Mouse (Mus musculus) midbrain, embryonic 10.5 days (tissue): ENCODE measurements around the gene Map3k5. TPM values are rescaled to one million over a fixed set of nuclear protein-coding genes. Genes with fewer than 3 reads are reported as not detected.
"Not testable (repeated sequence)": the region's sequence is repeated elsewhere in the genome, so short reads cannot be mapped to it uniquely, and the experiment has no call there.

Experiments used
- DNase-seq: peaks from one replicate; pipeline ENCODE4 v3.0.0-alpha.2; 2017; ENCODE audit warnings: low spot score
- H3K27ac ChIP-seq: fragments of 300-500 bp; sonication (generic); replicated peaks from 2 replicates; pipeline ENCODE4 v1.5.1; 2016; ENCODE audit warnings: mild to moderate bottlenecking
- H3K27me3 ChIP-seq: fragments of 300-500 bp; sonication (generic); 2 replicates; pipeline ENCODE4 v1.6.1; 2016; ENCODE audit warnings: low read depth, mild to moderate bottlenecking; ENCODE audit not compliant: poor library complexity, severe bottlenecking
- H3K36me3 ChIP-seq: fragments of 300-500 bp; sonication (generic); 2 replicates; pipeline ENCODE4 v1.6.1; 2016; ENCODE audit warnings: mild to moderate bottlenecking, moderate library complexity
- H3K4me1 ChIP-seq: fragments of 300-500 bp; sonication (generic); 2 replicates; pipeline ENCODE4 v1.6.1; 2016
- H3K4me3 ChIP-seq: fragments of 300-500 bp; sonication (generic); 2 replicates; pipeline ENCODE4 v1.5.1; 2016; ENCODE audit warnings: mild to moderate bottlenecking, moderate library complexity
- H3K9me3 ChIP-seq: fragments of 300-500 bp; sonication (generic); replicated peaks from 2 replicates; pipeline ENCODE4 v1.6.1; 2016; ENCODE audit warnings: mild to moderate bottlenecking
- WGBS: fragments of 180-500 bp; shearing (Covaris S2); methylation state at CpG from one replicate; pipeline ENCODE4 v1.1.7; 2016; 5-methylcytosine and 5-hydroxymethylcytosine counted together
- polyA plus RNA-seq: library from polyadenylated mRNA; unstranded; fragments of >200 nt; fragmentation: Nextera tagmentation; extraction: Ambion mirVana; gene quantifications from 2 replicates; pipeline ENCODE4 v1.2.1, GENCODE M21; 2016

Map3k5 gene
- polyA plus RNA-seq, 1 experiment from 2014 or later, result 0.32 TPM

DNA sequence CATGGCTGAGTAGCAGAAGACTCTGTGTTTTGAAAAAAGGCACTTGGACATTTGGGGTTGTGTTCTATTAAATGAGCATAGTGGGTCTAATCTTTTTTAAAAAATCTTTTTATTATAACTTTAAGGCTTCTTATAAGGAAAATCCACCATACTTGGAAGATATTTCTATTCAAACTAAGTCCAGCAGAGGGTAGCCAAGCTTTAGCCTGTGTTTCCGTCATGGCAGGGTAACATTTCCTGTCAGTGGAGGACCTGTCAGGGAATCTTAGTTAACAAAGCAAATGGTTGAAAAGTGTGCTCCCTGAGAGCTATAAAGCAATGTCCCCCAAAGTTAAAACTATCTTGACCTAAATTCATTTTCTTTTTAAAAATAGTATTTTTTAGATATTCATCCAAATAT lies 22.7 kb upstream of the Map3k5 start:
- Histone ChIP-seq H3K36me3 (no peaks in the 10 kb centered on the region), H3K9me3 (no peaks in the 10 kb centered on the region), H3K27me3 (0 out of 2 replicates have a peak, but pooled peaks cover 4% of the 10 kb centered on the region), H3K27ac (no peak overlapping the region), H3K4me3 (no peak overlapping the region), H3K4me1 (no peaks in the 10 kb centered on the region)
- WGBS, result 50% methylated on average over 1 of the region's 1 CpGs
- no peak for DNase-seq

GRCm38 (mm10) chr10:19913806-19914205 lies 20.5 kb upstream of the Map3k5 start:
- Histone ChIP-seq H3K9me3 (no peaks in the 10 kb centered on the region), H3K27ac (no peak overlapping the region), H3K4me3 (no peak overlapping the region), H3K4me1 (no peaks in the 10 kb centered on the region), H3K36me3 (no peaks in the 10 kb centered on the region), H3K27me3 (0 out of 2 replicates have a peak, but pooled peaks cover 4% of the 10 kb centered on the region)
- 85% methylated on average over 4 of the region's 4 CpGs for WGBS
- DNase-seq, result no peak

GRCm38 (mm10) chr10:19915301-19915700 lies 19.0 kb upstream of the Map3k5 start:
- no peak for DNase-seq
- no peaks in the 10 kb centered on the region for H3K27me3 ChIP-seq
- H3K4me1 ChIP-seq, result no peaks in the 10 kb centered on the region
- H3K36me3 ChIP-seq, result no peaks in the 10 kb centered on the region
- WGBS, result 52% methylated on average over 1 of the region's 1 CpGs
- H3K27ac ChIP-seq, result no peak overlapping the region
- H3K9me3 ChIP-seq, result no peaks in the 10 kb centered on the region
- no peak overlapping the region for H3K4me3 ChIP-seq

GRCm38 (mm10) chr10:19922410-19922809 lies 11.9 kb upstream of the Map3k5 start:
- Histone ChIP-seq H3K27me3 (no peaks in the 10 kb centered on the region), H3K9me3 (no peaks in the 10 kb centered on the region), H3K4me1 (no peaks in the 10 kb centered on the region), H3K36me3 (no peaks in the 10 kb centered on the region), H3K27ac (no peak overlapping the region), H3K4me3 (no peak overlapping the region)
- WGBS, result 65% methylated on average over 4 of the region's 4 CpGs
- DNase-seq, result no peak

GRCm38 (mm10) chr10:19924256-19924655 lies 10.0 kb upstream of the Map3k5 start:
- H3K4me3 ChIP-seq, result no peak overlapping the region
- no peaks in the 10 kb centered on the region for H3K9me3 ChIP-seq
- no peak overlapping the region for H3K27ac ChIP-seq
- H3K36me3 ChIP-seq, result no peaks in the 10 kb centered on the region
- DNase-seq, result no peak
- 76% methylated on average over 2 of the region's 2 CpGs for WGBS
- no peaks in the 10 kb centered on the region for H3K27me3 ChIP-seq
- H3K4me1 ChIP-seq, result no peaks in the 10 kb centered on the region

DNA sequence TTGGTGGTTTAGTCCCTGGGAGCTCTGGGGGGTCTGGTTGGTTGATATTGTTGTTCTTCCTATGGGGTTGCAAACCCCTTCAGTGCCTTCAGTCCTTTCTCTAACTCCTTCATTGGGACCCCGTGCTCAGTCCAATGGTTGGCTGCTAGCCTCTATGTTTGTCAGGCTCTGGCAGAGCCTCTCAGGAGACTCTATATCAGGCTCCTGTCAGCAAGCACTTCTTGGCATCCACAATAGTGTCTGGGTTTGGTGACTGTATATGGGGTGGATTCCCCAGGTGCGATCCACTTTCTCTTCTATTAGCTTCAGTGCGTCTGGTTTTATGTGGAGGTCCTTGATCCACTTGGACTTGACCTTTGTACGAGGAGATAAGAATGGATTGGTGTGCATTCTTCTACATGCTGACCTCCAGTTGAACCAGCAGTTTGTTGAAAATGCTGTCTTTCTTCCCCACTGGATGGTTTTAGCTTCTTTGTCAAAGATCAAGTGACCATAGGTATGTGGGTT lies 7.8 kb upstream of the Map3k5 start:
- not testable (repeated sequence) for H3K4me3 ChIP-seq, H3K27ac ChIP-seq, DNase-seq, H3K4me1 ChIP-seq, H3K36me3 ChIP-seq, H3K9me3 ChIP-seq
- peaks cover 12% of the 10 kb centered on the region; the same call in 1 of the 2 replicates for H3K27me3 ChIP-seq
- 94% methylated on average over 4 of the region's 4 CpGs for WGBS

DNA sequence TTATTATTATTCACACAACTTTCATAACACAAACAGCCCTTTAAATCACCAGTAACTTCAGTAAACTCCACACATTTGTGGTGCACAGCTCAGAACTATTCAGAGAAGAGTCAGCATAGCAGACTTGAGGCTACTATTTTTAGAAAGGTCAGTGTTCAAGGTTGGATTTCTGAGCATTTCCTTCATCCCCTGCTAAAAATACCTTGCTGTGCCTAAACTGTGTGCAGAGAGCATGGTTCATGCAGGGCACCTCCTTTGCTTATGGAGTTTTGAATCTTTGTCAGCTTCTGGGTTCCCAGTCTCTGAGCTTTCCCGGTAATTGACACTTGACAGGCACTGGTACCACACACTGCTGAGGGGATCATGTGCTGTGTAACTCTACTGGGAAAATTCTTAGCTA lies 6.1 kb upstream of the Map3k5 start:
- Histone ChIP-seq H3K36me3 (no peaks in the 10 kb centered on the region), H3K9me3 (no peaks in the 10 kb centered on the region), H3K27ac (no peak overlapping the region), H3K4me1 (peaks cover under 1% of the 10 kb centered on the region; the same call in 1 of the 2 replicates), H3K27me3 (peaks cover 29% of the 10 kb centered on the region), H3K4me3 (no peak overlapping the region)
- WGBS, result 77% methylated on average over 1 of the region's 1 CpGs
- no peak for DNase-seq

DNA sequence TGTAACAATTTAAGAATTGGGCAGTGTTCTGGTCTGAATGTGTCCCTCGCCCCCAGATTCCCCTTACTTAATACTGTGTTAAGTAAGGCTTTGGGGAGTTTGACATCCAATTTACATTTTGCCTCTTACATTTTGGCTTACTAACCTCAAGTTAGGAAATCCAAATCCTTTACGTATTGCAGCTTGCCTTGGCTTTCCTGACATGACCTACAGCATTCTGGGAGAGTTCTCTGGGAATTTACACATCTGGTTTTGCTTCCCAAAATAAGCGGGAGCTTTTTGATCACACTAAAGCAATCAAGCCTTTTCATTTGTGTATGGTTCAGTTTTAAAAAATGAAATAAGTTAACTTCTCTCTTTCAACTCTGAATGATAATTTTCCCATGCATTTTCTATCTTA lies 1.3 kb upstream of the Map3k5 start:
- no peak overlapping the region for H3K27ac ChIP-seq
- no peaks in the 10 kb centered on the region for H3K9me3 ChIP-seq
- peaks cover 74% of the 10 kb centered on the region for H3K27me3 ChIP-seq
- H3K4me1 ChIP-seq, result peaks cover 22% of the 10 kb centered on the region
- 55% methylated on average over 3 of the region's 3 CpGs for WGBS
- DNase-seq, result no peak
- H3K4me3 ChIP-seq, result peak overlapping the region; percentile 77
- H3K36me3 ChIP-seq, result no peaks in the 10 kb centered on the region

DNA sequence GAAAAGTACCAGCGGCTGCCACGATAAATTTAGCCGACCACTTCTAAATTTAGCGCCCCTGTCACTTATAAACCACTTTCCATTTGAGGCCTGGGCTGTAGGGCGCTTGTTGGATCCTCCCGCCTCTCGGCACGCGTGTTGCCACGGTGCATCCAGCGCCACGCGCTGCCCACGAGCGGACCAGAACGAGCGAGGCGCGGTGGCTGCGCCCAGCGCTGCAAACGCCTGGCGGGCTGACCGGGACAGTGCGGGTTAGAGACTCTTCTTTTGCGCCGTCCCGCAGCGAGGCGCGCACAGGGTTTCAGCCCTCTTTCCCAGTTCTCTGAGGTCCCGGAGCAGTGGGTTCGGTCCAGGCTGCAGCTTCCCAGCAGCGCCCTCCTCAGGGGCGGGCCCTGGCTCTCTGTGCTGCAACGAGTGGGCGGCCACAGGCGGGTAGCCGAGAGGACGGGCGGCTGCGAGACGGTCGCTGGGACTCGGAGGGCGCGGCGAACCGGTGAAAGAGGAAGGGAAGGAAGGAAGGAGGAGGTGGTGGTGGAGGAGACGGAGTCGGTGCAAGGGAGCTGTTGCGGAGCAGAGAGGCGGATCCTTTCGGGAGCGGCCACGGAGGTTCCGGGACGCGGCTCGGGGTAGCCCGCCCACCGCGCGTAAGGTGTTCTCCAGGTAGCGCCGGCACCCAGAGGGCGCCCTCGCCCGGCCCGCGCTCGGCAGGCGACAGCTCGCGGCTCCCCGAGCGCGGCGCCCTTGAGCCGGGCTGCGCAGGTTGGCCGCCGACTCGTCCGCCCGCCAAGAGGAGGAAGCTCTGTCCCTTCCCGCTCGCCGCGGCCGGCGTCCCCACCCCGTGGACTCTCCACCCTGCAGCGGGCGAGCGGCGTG lies 525 bp upstream of the Map3k5 start:
- Histone ChIP-seq H3K27me3 (peaks cover 80% of the 10 kb centered on the region), H3K36me3 (no peaks in the 10 kb centered on the region), H3K9me3 (no peaks in the 10 kb centered on the region), H3K4me1 (peaks cover 22% of the 10 kb centered on the region), H3K27ac (peak overlapping the region; percentile 83), H3K4me3 (peak overlapping the region; percentile 77)
- under 1% methylated on average over 95 of the region's 97 CpGs for WGBS
- DNase-seq, result peak; percentile 80

DNA sequence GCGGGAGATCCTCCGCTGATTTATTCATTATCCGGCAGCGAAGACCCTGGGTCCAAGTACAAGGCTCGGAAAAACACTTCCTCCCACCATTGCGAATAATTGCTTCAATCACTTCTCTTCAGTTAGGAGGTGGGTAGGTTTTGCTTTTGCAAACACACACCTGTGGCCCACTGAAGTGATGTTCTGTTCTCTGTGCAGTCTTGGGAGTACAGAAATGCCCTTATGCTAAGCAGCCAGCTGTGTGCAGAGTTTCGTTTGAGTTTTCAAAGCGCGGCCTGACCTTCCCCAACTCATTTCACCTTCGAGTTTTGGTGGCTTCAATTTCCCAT lies 987 bp downstream of the Map3k5 start:
- H3K4me3 ChIP-seq, result peak overlapping the region; percentile 77
- WGBS, result 4% methylated on average over 10 of the region's 10 CpGs
- H3K9me3 ChIP-seq, result no peaks in the 10 kb centered on the region
- no peak overlapping the region for H3K27ac ChIP-seq
- DNase-seq, result no peak
- H3K36me3 ChIP-seq, result no peaks in the 10 kb centered on the region
- H3K27me3 ChIP-seq, result peaks cover 79% of the 10 kb centered on the region
- H3K4me1 ChIP-seq, result peaks cover 22% of the 10 kb centered on the region

DNA sequence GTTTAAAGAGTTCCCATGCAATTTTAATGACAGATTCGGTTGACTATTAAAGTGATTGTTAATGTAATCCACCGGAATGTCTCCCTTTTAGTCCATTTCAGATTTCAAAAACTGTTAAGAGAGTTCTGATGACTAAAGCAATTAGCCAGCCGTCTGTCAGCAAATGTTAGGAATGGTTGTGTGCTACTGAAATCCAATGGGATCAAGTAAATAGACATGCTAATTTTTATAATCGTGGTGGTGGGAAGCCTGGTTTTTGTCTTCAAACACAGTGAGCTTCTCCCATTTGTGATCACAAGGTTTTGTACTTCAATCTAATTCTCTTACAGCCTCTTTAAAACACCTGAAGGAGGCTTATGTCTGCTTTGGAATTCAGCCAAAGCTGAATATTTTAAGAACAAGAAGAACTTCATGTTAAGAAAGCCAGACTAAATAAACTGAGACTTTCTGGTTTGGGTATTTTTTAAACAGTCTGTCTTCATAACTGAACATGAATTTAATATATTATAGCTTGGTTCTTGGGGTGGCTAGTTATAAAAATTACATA lies 1.6 kb downstream of the Map3k5 start:
- no peak overlapping the region for H3K4me3 ChIP-seq
- 71% methylated on average over 4 of the region's 4 CpGs for WGBS
- DNase-seq, result no peak
- H3K9me3 ChIP-seq, result no peaks in the 10 kb centered on the region
- no peaks in the 10 kb centered on the region for H3K36me3 ChIP-seq
- H3K27me3 ChIP-seq, result peaks cover 73% of the 10 kb centered on the region
- peaks cover 22% of the 10 kb centered on the region for H3K4me1 ChIP-seq
- H3K27ac ChIP-seq, result no peak overlapping the region

DNA sequence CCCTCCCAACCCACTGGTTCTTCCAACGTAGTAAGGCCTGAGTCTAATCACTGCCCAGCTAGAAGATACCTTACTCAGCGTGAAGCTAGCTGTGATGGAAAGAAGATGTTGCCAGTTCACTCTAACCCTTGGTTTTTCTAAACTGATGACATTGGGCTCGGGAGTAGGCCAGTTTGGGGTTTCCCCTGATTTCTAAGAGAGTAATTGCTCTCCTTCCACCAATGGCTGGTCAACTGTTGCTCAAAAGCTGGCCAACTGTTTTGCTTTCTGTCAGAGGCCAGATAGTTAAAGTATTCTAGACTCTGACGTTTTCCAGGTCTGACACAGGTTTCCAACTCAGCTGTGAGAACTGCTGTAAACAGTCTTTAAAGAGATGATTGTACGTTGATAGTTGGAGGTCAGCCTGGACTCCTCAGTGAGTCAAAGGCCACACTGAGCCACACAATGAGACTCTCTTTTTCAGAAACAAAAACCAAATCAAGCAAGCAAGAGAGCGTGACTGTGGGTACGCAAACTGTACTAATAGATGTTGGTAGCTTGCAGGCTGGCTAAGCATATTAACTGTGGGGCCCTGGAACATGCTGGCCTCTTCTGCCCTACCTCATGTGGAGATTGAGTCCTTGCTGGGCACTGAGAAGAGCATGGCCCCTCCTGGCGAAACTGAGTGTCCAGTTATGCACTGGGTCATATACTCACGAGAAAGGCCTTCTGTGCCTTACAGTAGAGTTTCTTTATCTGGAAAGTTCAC lies 2.9 kb downstream of the Map3k5 start:
- Histone ChIP-seq H3K4me1 (peaks cover 22% of the 10 kb centered on the region), H3K36me3 (no peaks in the 10 kb centered on the region), H3K4me3 (no peak overlapping the region), H3K9me3 (no peaks in the 10 kb centered on the region), H3K27me3 (peaks cover 61% of the 10 kb centered on the region), H3K27ac (no peak overlapping the region)
- no peak for DNase-seq
- 70% methylated on average over 9 of the region's 9 CpGs for WGBS

- WGBS, result 89% methylated on average over 6 of the region's 6 CpGs
- Histone ChIP-seq H3K4me3 (no peak overlapping the region), H3K27me3 (peaks cover 45% of the 10 kb centered on the region), H3K36me3 (no peaks in the 10 kb centered on the region), H3K4me1 (peaks cover 16% of the 10 kb centered on the region), H3K27ac (no peak overlapping the region), H3K9me3 (no peaks in the 10 kb centered on the region)
- DNase-seq, result no peak
Measured at GRCm38 (mm10) chr10:19938738-19939137, 4.5 kb downstream of the Map3k5 start.
